Mouse (Mus musculus) heart, embryonic 15.5 days (tissue): ENCODE data around the gene Spsb3. TPM values are rescaled to one million over a fixed set of nuclear protein-coding genes. Genes with fewer than 3 reads are reported as not detected.

Experiments used
- ATAC-seq: fragments of 200-750 bp; cut with Nextera tagmentation; replicated peaks from 2 replicates; pipeline ENCODE4 v1.8.0; 2017; ENCODE audit warnings: low read depth, moderate TSS enrichment; ENCODE audit not compliant: insufficient number of reproducible peaks, insufficient read depth, low FRiP score
- H3K27ac ChIP-seq: fragments of 300-500 bp; sonication (generic); 2 replicates; pipeline ENCODE4 v1.5.1; 2015; ENCODE audit warnings: mild to moderate bottlenecking, inconsistent platforms
- H3K27me3 ChIP-seq: fragments of 300-500 bp; sonication (generic); 2 replicates; pipeline ENCODE4 v1.6.1; 2015; ENCODE audit warnings: inconsistent platforms
- H3K36me3 ChIP-seq: fragments of 300-500 bp; sonication (generic); 2 replicates; pipeline ENCODE4 v1.6.1; 2015; ENCODE audit warnings: mild to moderate bottlenecking, inconsistent platforms
- H3K4me1 ChIP-seq: fragments of 300-500 bp; sonication (generic); replicated peaks from 2 replicates; pipeline ENCODE4 v1.6.1; 2015; ENCODE audit warnings: inconsistent platforms
- H3K4me2 ChIP-seq: fragments of 300-500 bp; sonication (generic); 2 replicates; pipeline ENCODE4 v1.6.1; 2015; ENCODE audit warnings: inconsistent platforms, mild to moderate bottlenecking, moderate library complexity
- H3K4me3 ChIP-seq: fragments of 300-500 bp; sonication (generic); 2 replicates; pipeline ENCODE4 v1.5.1; 2015; ENCODE audit warnings: mild to moderate bottlenecking, inconsistent platforms
- H3K9ac ChIP-seq: fragments of 300-500 bp; sonication (generic); 2 replicates; pipeline ENCODE4 v1.6.1; 2015; ENCODE audit warnings: mild to moderate bottlenecking, inconsistent platforms
- H3K9me3 ChIP-seq: fragments of 300-500 bp; sonication (generic); replicated peaks from 2 replicates; pipeline ENCODE4 v1.6.1; 2016; ENCODE audit warnings: inconsistent platforms
- WGBS: fragments of 180-500 bp; shearing (Covaris S2); methylation state at CpG from one replicate; pipeline ENCODE4 v1.1.7; 2015; ENCODE audit warnings: mixed read lengths; 5-methylcytosine and 5-hydroxymethylcytosine counted together
- polyA plus RNA-seq: library from polyadenylated mRNA; unstranded; fragments of >200 nt; fragmentation: Nextera tagmentation; extraction: Ambion mirVana; gene quantifications from 2 replicates; pipeline ENCODE4 v1.2.1, GENCODE M21; 2015

The Spsb3 gene
- polyA plus RNA-seq, 1 experiment from 2014 or later: 22.7 TPM

DNA sequence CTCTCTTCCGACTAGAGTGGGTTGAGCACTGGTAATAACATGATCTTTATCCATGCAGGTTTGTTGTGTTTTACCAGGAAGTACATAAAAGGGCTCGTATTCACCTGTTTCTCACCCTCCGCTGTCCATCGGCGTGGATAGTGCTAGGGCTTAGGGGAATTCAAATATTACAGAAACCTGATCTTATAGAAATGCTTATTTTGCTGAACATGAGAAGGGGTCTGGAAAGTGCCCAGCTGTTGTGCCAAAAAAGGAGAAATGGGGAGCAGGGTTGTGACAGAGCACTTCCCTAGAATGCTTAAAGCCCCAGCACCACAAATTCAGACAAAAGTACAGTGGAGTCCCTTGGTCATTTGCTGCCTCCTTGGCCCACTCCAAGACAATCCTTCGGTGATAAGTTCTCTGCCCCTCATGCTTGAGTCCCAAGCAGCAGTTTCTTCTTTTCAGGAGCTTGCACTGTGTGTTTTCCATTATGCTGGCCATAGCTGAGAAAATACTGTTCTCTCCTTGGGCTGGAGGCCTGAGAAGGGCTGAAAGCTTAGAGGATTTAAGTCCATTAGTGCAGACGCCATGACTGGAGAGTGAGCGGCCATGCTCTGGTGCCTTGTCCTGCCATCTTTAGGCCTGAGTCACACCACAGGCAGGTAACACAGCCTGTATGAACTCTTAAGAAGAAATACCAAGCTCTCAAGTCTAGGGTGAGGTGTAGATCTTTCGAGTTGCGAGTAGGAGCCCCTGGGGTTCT lies 34.9 kb upstream of the Spsb3 start:
- Histone ChIP-seq H3K9ac (peak overlapping the region; percentile 62; the same call in 1 of the 2 replicates), H3K27ac (no peak overlapping the region), H3K27me3 (no peaks in the 10 kb centered on the region), H3K36me3 (peaks cover 18% of the 10 kb centered on the region), H3K4me3 (peak overlapping the region; percentile 60), H3K4me1 (peaks cover 16% of the 10 kb centered on the region), H3K9me3 (no peaks in the 10 kb centered on the region), H3K4me2 (peak overlapping the region; percentile 86)
- 77% methylated on average over 10 of the region's 10 CpGs for WGBS
- ATAC-seq: no peak

- whole genome bisulfite sequencing: 75% methylated on average over 3 of the region's 3 CpGs
- peaks cover 20% of the 10 kb centered on the region for H3K36me3 ChIP-seq
- ATAC-seq: no peak
- H3K27me3 ChIP-seq: no peaks in the 10 kb centered on the region
- no peak overlapping the region for H3K4me2 ChIP-seq
- H3K9me3 ChIP-seq: no peaks in the 10 kb centered on the region
- no peak overlapping the region for H3K27ac ChIP-seq
- no peak overlapping the region for H3K4me3 ChIP-seq
- H3K4me1 ChIP-seq: peaks cover 6% of the 10 kb centered on the region; the same call in 1 of the 2 replicates
- no peak overlapping the region for H3K9ac ChIP-seq
These were observed 30.5 kb upstream of the Spsb3 start for GRCm38 (mm10) chr17:24855838-24856464.

DNA sequence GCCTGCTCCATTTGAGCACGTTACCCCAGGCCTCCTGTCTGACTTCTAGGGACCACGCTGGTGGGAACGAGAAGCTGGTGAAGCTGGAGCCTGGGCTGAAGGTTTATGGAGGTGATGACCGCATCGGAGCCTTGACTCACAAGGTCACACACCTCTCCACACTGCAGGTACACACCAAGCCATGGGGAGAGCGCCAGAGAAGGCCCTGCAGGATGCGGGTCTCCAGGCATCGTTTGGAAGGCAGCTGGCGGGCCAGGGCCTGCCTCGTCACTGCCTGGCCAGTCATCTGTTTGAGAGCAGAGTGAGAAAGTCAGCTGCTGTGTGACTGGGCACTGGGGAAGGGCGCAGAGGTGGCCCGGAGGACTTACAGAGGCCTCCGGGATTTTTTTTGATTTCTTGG lies 29.9 kb upstream of the Spsb3 start:
- peaks cover 26% of the 10 kb centered on the region for H3K36me3 ChIP-seq
- no peak overlapping the region for H3K9ac ChIP-seq
- H3K27me3 ChIP-seq: no peaks in the 10 kb centered on the region
- H3K27ac ChIP-seq: no peak overlapping the region
- WGBS: 92% methylated on average over 13 of the region's 13 CpGs
- no peak overlapping the region for H3K4me3 ChIP-seq
- no peaks in the 10 kb centered on the region for H3K9me3 ChIP-seq
- ATAC-seq: no peak
- no peaks in the 10 kb centered on the region for H3K4me1 ChIP-seq
- H3K4me2 ChIP-seq: no peak overlapping the region

DNA sequence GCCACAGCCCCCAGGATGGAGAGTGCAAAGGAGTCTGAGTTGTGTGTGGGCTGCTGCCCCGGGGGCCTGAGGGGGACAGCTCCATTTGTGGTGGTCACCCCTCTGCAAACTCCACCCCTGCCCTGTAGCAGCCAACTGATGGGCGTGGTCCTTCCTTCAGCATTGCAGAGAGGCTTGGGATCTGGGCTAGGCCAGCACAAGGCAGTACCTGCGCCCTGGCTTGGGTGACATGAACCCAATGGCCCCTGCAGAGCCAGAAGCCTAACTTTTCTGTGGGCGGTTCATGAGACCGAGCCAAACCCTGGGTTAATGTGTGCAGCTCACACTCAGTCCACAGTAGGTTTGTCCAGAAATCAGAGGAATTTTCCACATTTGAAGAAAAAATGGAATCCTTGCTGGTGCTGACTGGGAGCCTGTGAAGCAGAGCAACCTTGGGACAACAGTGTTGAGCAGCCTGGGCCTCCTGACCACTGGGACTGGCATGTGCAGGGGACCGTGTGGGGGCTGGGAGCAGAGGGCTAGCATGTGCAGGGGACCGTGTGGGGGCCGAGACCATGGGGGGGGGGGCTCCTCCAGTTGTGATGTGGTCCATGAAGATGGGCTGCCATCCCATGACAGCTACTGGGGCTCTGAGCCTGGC lies 28.5 kb upstream of the Spsb3 start:
- ATAC-seq: no peak
- 84% methylated on average over 8 of the region's 8 CpGs for WGBS
- Histone ChIP-seq H3K9me3 (no peaks in the 10 kb centered on the region), H3K27me3 (no peaks in the 10 kb centered on the region), H3K4me2 (no peak overlapping the region), H3K4me1 (no peaks in the 10 kb centered on the region), H3K4me3 (no peak overlapping the region), H3K36me3 (peaks cover 33% of the 10 kb centered on the region), H3K27ac (no peak overlapping the region), H3K9ac (no peak overlapping the region)

- Histone ChIP-seq H3K9me3 (no peaks in the 10 kb centered on the region), H3K36me3 (peaks cover 25% of the 10 kb centered on the region), H3K9ac (no peak overlapping the region), H3K27ac (no peak overlapping the region), H3K4me2 (no peak overlapping the region), H3K4me1 (no peaks in the 10 kb centered on the region), H3K27me3 (no peaks in the 10 kb centered on the region), H3K4me3 (no peak overlapping the region)
- 86% methylated on average over 6 of the region's 6 CpGs for whole genome bisulfite sequencing
- no peak for ATAC-seq
These were observed 27.5 kb upstream of the Spsb3 start for GRCm38 (mm10) chr17:24858967-24859366.

GRCm38 (mm10) chr17:24860076-24860475 lies 26.4 kb upstream of the Spsb3 start:
- Histone ChIP-seq H3K9me3 (no peaks in the 10 kb centered on the region), H3K9ac (no peak overlapping the region), H3K4me3 (no peak overlapping the region), H3K4me2 (no peak overlapping the region), H3K27me3 (no peaks in the 10 kb centered on the region), H3K27ac (no peak overlapping the region), H3K36me3 (peaks cover 23% of the 10 kb centered on the region), H3K4me1 (no peaks in the 10 kb centered on the region)
- 81% methylated on average over 8 of the region's 8 CpGs for WGBS
- no peak for ATAC-seq

GRCm38 (mm10) chr17:24861785-24862184 lies 24.7 kb upstream of the Spsb3 start:
- no peak overlapping the region for H3K9ac ChIP-seq
- no peaks in the 10 kb centered on the region for H3K27me3 ChIP-seq
- 89% methylated on average over 3 of the region's 3 CpGs for WGBS
- H3K9me3 ChIP-seq: no peaks in the 10 kb centered on the region
- H3K4me3 ChIP-seq: no peak overlapping the region
- no peaks in the 10 kb centered on the region for H3K4me1 ChIP-seq
- H3K4me2 ChIP-seq: no peak overlapping the region
- H3K27ac ChIP-seq: no peak overlapping the region
- peaks cover 23% of the 10 kb centered on the region for H3K36me3 ChIP-seq
- ATAC-seq: no peak

DNA sequence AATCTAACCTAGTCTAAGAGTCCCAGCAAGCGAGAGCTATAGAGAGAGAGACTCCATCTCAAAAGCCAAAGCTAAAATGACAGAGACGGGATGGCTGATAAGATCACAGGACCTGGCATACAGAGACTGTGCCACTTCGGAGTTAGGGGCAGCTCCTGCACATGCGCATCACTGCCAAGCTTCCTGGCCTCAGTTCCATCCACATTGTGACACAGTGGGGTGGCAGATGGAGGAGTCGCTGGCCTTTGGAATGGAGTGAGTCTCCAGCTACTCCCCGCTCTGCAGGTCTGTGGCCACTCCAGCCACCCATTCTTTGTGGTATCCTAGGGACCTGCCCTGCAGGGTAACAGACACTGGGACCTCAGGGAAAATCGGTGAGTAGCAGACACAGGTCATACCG lies 20.7 kb upstream of the Spsb3 start, which contains the start of gene Igfals:
Gene Igfals (plus strand): TSS at position 222 of the 400 bp plus-strand sequence.
- no peak within 1 kb of the TSS for H3K27ac ChIP-seq
- H3K36me3 ChIP-seq: peaks cover 23% of the 10 kb centered on the region
- no peaks in the 10 kb centered on the region for H3K9me3 ChIP-seq
- no peaks in the 10 kb centered on the region for H3K4me1 ChIP-seq
- WGBS: 85% methylated on average over 8 of the region's 8 CpGs
- H3K9ac ChIP-seq: no peak within 1 kb of the TSS
- H3K4me2 ChIP-seq: no peak within 1 kb of the TSS
- H3K27me3 ChIP-seq: no peaks in the 10 kb centered on the region
- no peak for ATAC-seq
- no peak within 1 kb of the TSS for H3K4me3 ChIP-seq

- 89% methylated on average over 10 of the region's 10 CpGs for WGBS
- Histone ChIP-seq H3K9ac (no peak overlapping the region), H3K9me3 (no peaks in the 10 kb centered on the region), H3K27ac (no peak overlapping the region), H3K4me1 (no peaks in the 10 kb centered on the region), H3K36me3 (0 out of 2 replicates have a peak, but pooled peaks cover 3% of the 10 kb centered on the region), H3K27me3 (no peaks in the 10 kb centered on the region), H3K4me2 (no peak overlapping the region), H3K4me3 (no peak overlapping the region)
- no peak for ATAC-seq
These were observed 18.5 kb upstream of the Spsb3 start for GRCm38 (mm10) chr17:24867914-24868313.

GRCm38 (mm10) chr17:24873695-24874404 lies 12.6 kb upstream of the Spsb3 start:
- no peaks in the 10 kb centered on the region for H3K9me3 ChIP-seq
- no peak for ATAC-seq
- no peak overlapping the region for H3K9ac ChIP-seq
- H3K36me3 ChIP-seq: no peaks in the 10 kb centered on the region
- H3K27me3 ChIP-seq: no peaks in the 10 kb centered on the region
- no peak overlapping the region for H3K27ac ChIP-seq
- WGBS: 34% methylated on average over 4 of the region's 4 CpGs
- H3K4me3 ChIP-seq: no peak overlapping the region
- H3K4me1 ChIP-seq: no peaks in the 10 kb centered on the region
- no peak overlapping the region for H3K4me2 ChIP-seq

DNA sequence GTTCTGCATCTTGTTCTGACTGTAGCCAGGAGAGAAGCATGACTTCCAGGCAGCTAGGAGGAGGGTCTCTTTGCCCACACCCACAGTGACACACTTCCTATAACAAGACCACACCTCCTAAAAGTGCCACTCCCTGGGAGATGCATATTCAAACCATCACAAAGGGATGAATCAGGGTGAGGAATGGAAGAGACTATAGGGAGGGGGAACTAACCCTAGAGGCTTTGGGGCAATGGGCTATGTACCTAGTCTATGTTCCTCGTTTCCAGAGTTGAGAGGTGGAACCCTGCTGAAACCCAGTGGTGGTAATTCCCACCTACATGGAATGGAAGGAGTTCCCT lies 12.1 kb upstream of the Spsb3 start:
- 48% methylated on average over 1 of the region's 1 CpGs for WGBS
- ATAC-seq: no peak

More for the DNA sequence above, 12.1 kb upstream of the Spsb3 start:
- no peaks in the 10 kb centered on the region for H3K27me3 ChIP-seq
- no peak overlapping the region for H3K4me2 ChIP-seq
- H3K9ac ChIP-seq: no peak overlapping the region
- no peaks in the 10 kb centered on the region for H3K36me3 ChIP-seq
- H3K9me3 ChIP-seq: no peaks in the 10 kb centered on the region
- no peaks in the 10 kb centered on the region for H3K4me1 ChIP-seq
- H3K27ac ChIP-seq: no peak overlapping the region
- no peak overlapping the region for H3K4me3 ChIP-seq
